Mouse (Mus musculus): Measurements from ENCODE around the gene Senp6.

Senp6 gene

GRCm38 (mm10) chr9:80173629-80174028, 106.9 kb downstream of the Senp6 start:
- DNase-seq, result peak; percentile 34 to 51

- peak; percentile 57 to 83 for DNase-seq
These were observed 110.2 kb downstream of the Senp6 start for GRCm38 (mm10) chr9:80176696-80177478.

- no peak for DNase-seq
These were observed 112.0 kb downstream of the Senp6 start for GRCm38 (mm10) chr9:80178670-80179069.

- no peak for DNase-seq
These were observed 113.0 kb downstream of the Senp6 start for GRCm38 (mm10) chr9:80179688-80180087.

- DNase-seq, result no peak
These were observed 114.1 kb downstream of the Senp6 start for GRCm38 (mm10) chr9:80180771-80181170.

- DNase-seq, result no peak
These were observed 115.0 kb downstream of the Senp6 start for GRCm38 (mm10) chr9:80181692-80182091.

GRCm38 (mm10) chr9:80184138-80184537, 117.4 kb downstream of the Senp6 start:
- no peak for DNase-seq

- no peak for DNase-seq
These were observed 119.0 kb downstream of the Senp6 start for GRCm38 (mm10) chr9:80185737-80186136.

- DNase-seq, result no peak
These were observed 120.0 kb downstream of the Senp6 start for GRCm38 (mm10) chr9:80186693-80187092.

GRCm38 (mm10) chr9:80188324-80188893, 121.7 kb downstream of the Senp6 start:
- no peak for DNase-seq

- DNase-seq, result no peak
These were observed 124.5 kb downstream of the Senp6 start for GRCm38 (mm10) chr9:80191240-80191639.

- peak in 1 of 2 experiments; percentile 28 for DNase-seq
These were observed 125.6 kb downstream of the Senp6 start for GRCm38 (mm10) chr9:80192324-80192723.

GRCm38 (mm10) chr9:80194446-80194845, 127.7 kb downstream of the Senp6 start:
- no peak for DNase-seq

All from lung, postnatal 4 days (tissue).